Mouse (Mus musculus) brain, embryonic 14.5 days (tissue): ENCODE measurements at regions not wholly inside any gene's neighbourhood (a gene's known extent, or its start where the extent isn't known, plus 50 kb on each side); places are given as distances from the start of the nearest gene placed in this dataset.

Experiments
- CTCF ChIP-seq: fragments of 200-500 bp; IDR thresholded peaks from 2 replicates; pipeline ENCODE4 v1.5.1; 2012; ENCODE audit warnings: inconsistent platforms, mild to moderate bottlenecking, moderate library complexity, borderline replicate concordance; ENCODE audit not compliant: insufficient read depth, insufficient read length; ENCODE audit errors: extremely low read depth
- POLR2A ChIP-seq: fragments of 200-500 bp; IDR thresholded peaks from 2 replicates; pipeline ENCODE4 v1.6.1; 2012; ENCODE audit warnings: mild to moderate bottlenecking, inconsistent platforms, borderline replicate concordance; ENCODE audit not compliant: poor library complexity, insufficient read depth, insufficient read length, severe bottlenecking; ENCODE audit errors: extremely low read depth

DNA sequence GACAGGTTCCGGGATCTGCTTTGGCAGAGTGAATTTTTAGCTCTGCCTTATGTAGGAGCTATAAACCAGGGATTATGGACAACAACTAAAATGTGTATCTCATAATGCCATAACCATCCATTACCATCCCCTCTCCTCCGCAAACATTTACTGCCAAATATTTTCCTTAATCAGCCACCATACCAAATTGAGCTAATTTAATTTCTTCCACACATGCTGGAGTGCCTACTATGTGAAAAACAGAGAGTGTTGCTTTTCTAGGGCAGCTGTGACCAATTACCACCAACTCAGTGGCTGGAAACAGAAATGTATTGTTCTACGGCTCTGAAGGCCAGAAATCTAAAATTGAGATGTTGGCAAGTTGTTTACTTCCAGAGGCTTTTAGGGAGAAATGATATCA is 506.0 kb upstream of the Fam92a start:
- TF ChIP-seq POLR2A, result no peak
- TF ChIP-seq CTCF, result no peak
